ENCODE assay signal across 8 mouse cellular contexts in genomic region chr11:117976081-117976582, GRCm38 (mm10). TPM values are rescaled to one million over a fixed set of nuclear protein-coding genes. Genes with fewer than 3 reads are reported as not detected.
DNase-seq lines count a peak whose midpoint lies in the region; ATAC-seq and TF ChIP-seq lines count a peak whose summit lies in the region.

No protein-coding gene starts in this region.

- DNase-seq in layer of hippocampus, postnatal 10 days (ENCODE audit: low spot score in 2 of 2) = peak; percentile 67 to 70
- no peak for DNase-seq in layer of hippocampus, adult 18-20 months (ENCODE audit: low spot score in 2 of 2)
- DNase-seq in cerebellum, adult 8-10 months = peak; percentile 32
- DNase-seq in gastrocnemius, adult 18-20 months (ENCODE audit: low spot score) = peak; percentile 56
- peak; percentile 84 to 89 for DNase-seq in lung, postnatal 4 days
- DNase-seq in testis, postnatal 10 days (ENCODE audit: low spot score) = no peak

- WGBS in intestine, postnatal 0 days = 48% methylated on average over 8 of the region's 8 CpGs
- 31% methylated on average over 8 of the region's 8 CpGs for WGBS in stomach, embryonic 14.5 days

- H3K9me3 ChIP-seq in intestine, postnatal 0 days (ENCODE audit: control insufficient read depth) = no peaks in the 10 kb centered on the region
- H3K9me3 ChIP-seq in stomach, embryonic 14.5 days (ENCODE audit: control insufficient read depth, low read depth, low read length) = no peaks in the 10 kb centered on the region

- no peak overlapping the region for H3K9ac ChIP-seq in intestine, postnatal 0 days (ENCODE audit: low read depth, low read length)
- H3K9ac ChIP-seq in stomach, embryonic 14.5 days (replicated peaks; ENCODE audit: low read depth, low read length) = no peak overlapping the region

- no peak for TF ChIP-seq CTCF in intestine, postnatal 0 days (IDR thresholded peaks at IDR 0.05; ENCODE audit: low read depth)

- no peak overlapping the region for H3K4me2 ChIP-seq in intestine, postnatal 0 days (replicated peaks; ENCODE audit: low read depth)
- H3K4me2 ChIP-seq in stomach, embryonic 14.5 days (replicated peaks; ENCODE audit: low read depth, low read length) = no peak overlapping the region

- H3K27ac ChIP-seq in intestine, postnatal 0 days (ENCODE audit: low read depth, low read length) = no peak overlapping the region
- peak overlapping the region; percentile 28; the same call in 1 of the 2 replicates for H3K27ac ChIP-seq in stomach, embryonic 14.5 days (ENCODE audit: low read length)

- 0 out of 2 replicates have a peak, but pooled peaks cover 3% of the 10 kb centered on the region for H3K4me1 ChIP-seq in intestine, postnatal 0 days (replicated peaks; ENCODE audit: control insufficient read depth, insufficient read depth, low read length)
- peaks cover 21% of the 10 kb centered on the region for H3K4me1 ChIP-seq in stomach, embryonic 14.5 days (ENCODE audit: control insufficient read depth, insufficient read depth, low read length)

- H3K36me3 ChIP-seq in intestine, postnatal 0 days (ENCODE audit: control insufficient read depth, insufficient read depth) = no peaks in the 10 kb centered on the region
- no peaks in the 10 kb centered on the region for H3K36me3 ChIP-seq in stomach, embryonic 14.5 days (ENCODE audit: control insufficient read depth, insufficient read depth, low read length)

- ATAC-seq in intestine, postnatal 0 days = peak; percentile 12; the same call in 1 of the 2 replicates
- ATAC-seq in stomach, embryonic 14.5 days (ENCODE audit: insufficient number of reproducible peaks, insufficient read depth, low FRiP score, low read depth) = no peak

- H3K4me3 ChIP-seq in intestine, postnatal 0 days (ENCODE audit: low read depth, low read length) = no peak overlapping the region
- H3K4me3 ChIP-seq in stomach, embryonic 14.5 days (ENCODE audit: low read depth, low read length) = no peak overlapping the region

- H3K27me3 ChIP-seq in intestine, postnatal 0 days (replicated peaks; ENCODE audit: control insufficient read depth, insufficient read depth, low read length) = no peaks in the 10 kb centered on the region
- H3K27me3 ChIP-seq in stomach, embryonic 14.5 days (ENCODE audit: control insufficient read depth, insufficient read depth, low read length) = no peaks in the 10 kb centered on the region

RNA-seq across cellular contexts. Expression of gene Socs3, which starts 6.3 kb away (rescaled TPM):
- total RNA-seq in layer of hippocampus, postnatal 10 days (2021) = 1 to 10 TPM; 2.3 to 2.8 TPM
- total RNA-seq in layer of hippocampus, adult 18-20 months (2021) = 1 to 10 TPM; 1.0 to 1.3 TPM
- total RNA-seq in gastrocnemius, adult 18-20 months (2021) = 1 to 10 TPM; 3.1 to 6.6 TPM
- 15.7 and 15.9 TPM in 2 replicates for polyA plus RNA-seq in intestine, postnatal 0 days (2015; fragmentation: Nextera tagmentation; extraction: Ambion mirVana)
- 9.2 and 11.5 TPM in 2 replicates for polyA plus RNA-seq in stomach, embryonic 14.5 days (2014; fragmentation: Nextera tagmentation; extraction: Ambion mirVana)

RNA-seq across cellular contexts. Expression of gene Pgs1, which starts 10.0 kb away (rescaled TPM):
- total RNA-seq in layer of hippocampus, postnatal 10 days (2021) = 10 to 100 TPM; 59.2 to 59.6 TPM
- 10 to 100 TPM; 78.8 to 81.7 TPM for total RNA-seq in layer of hippocampus, adult 18-20 months (2021)
- 10 to 100 TPM; 17.6 to 18.5 TPM for total RNA-seq in gastrocnemius, adult 18-20 months (2021)
- 23.1 and 24.0 TPM in 2 replicates for polyA plus RNA-seq in intestine, postnatal 0 days (2015; fragmentation: Nextera tagmentation; extraction: Ambion mirVana)
- 30.6 and 30.8 TPM in 2 replicates for polyA plus RNA-seq in stomach, embryonic 14.5 days (2014; fragmentation: Nextera tagmentation; extraction: Ambion mirVana)

Comparison
In these comparisons a context has a peak if more than half of its experiments do, and no peak if none do; other contexts are left out.
1. DNase-seq: peak in layer of hippocampus, postnatal 10 days (2 of 2), cerebellum, adult 8-10 months (single experiment), gastrocnemius, adult 18-20 months (single experiment) and lung, postnatal 4 days (2 of 2); none in layer of hippocampus, adult 18-20 months (0 of 2) and testis, postnatal 10 days (single experiment).